Mouse (Mus musculus): ENCODE results near the gene Itga6. TPM values are rescaled to one million over a fixed set of nuclear protein-coding genes. Genes with fewer than 3 reads are reported as not detected.

Gene Itga6
- polyA plus RNA-seq, 1 experiment from 2014 or later: 95.8 TPM

GRCm38 (mm10) chr2:71728341-71728740, 17.1 kb upstream of the Itga6 start:
- H3K4me3 ChIP-seq (ENCODE audit: low read length): no peak overlapping the region
- H3K9me3 ChIP-seq (ENCODE audit: control insufficient read depth, low read length): no peaks in the 10 kb centered on the region
- WGBS: 76% methylated on average over 7 of the region's 7 CpGs
- no peak overlapping the region for H3K9ac ChIP-seq (ENCODE audit: low read depth, low read length)
- no peaks in the 10 kb centered on the region for H3K27me3 ChIP-seq (ENCODE audit: control insufficient read depth, insufficient read depth, low read length)
- no peak overlapping the region for H3K27ac ChIP-seq (ENCODE audit: low read depth, low read length)
- no peak overlapping the region for H3K4me2 ChIP-seq (replicated peaks; ENCODE audit: low read depth, low read length)
- H3K36me3 ChIP-seq (ENCODE audit: control insufficient read depth, insufficient read depth, low read length): no peaks in the 10 kb centered on the region
- H3K4me1 ChIP-seq (ENCODE audit: control insufficient read depth, insufficient read depth, low read length): peaks cover 14% of the 10 kb centered on the region; the same call in 1 of the 2 replicates
- ATAC-seq (ENCODE audit: low FRiP score, low TSS enrichment): no peak

GRCm38 (mm10) chr2:71728796-71729195, 16.6 kb upstream of the Itga6 start:
- no peaks in the 10 kb centered on the region for H3K27me3 ChIP-seq (ENCODE audit: control insufficient read depth, insufficient read depth, low read length)
- no peak overlapping the region for H3K27ac ChIP-seq (ENCODE audit: low read depth, low read length)
- no peaks in the 10 kb centered on the region for H3K36me3 ChIP-seq (ENCODE audit: control insufficient read depth, insufficient read depth, low read length)
- peaks cover 14% of the 10 kb centered on the region; the same call in 1 of the 2 replicates for H3K4me1 ChIP-seq (ENCODE audit: control insufficient read depth, insufficient read depth, low read length)
- no peaks in the 10 kb centered on the region for H3K9me3 ChIP-seq (ENCODE audit: control insufficient read depth, low read length)
- H3K9ac ChIP-seq (ENCODE audit: low read depth, low read length): no peak overlapping the region
- ATAC-seq (ENCODE audit: low FRiP score, low TSS enrichment): no peak
- no peak overlapping the region for H3K4me2 ChIP-seq (replicated peaks; ENCODE audit: low read depth, low read length)
- WGBS: 66% methylated on average over 5 of the region's 5 CpGs
- no peak overlapping the region for H3K4me3 ChIP-seq (ENCODE audit: low read length)

- H3K36me3 ChIP-seq (ENCODE audit: control insufficient read depth, insufficient read depth, low read length): no peaks in the 10 kb centered on the region
- H3K4me1 ChIP-seq (ENCODE audit: control insufficient read depth, insufficient read depth, low read length): peaks cover 23% of the 10 kb centered on the region; the same call in 1 of the 2 replicates
- H3K4me2 ChIP-seq (replicated peaks; ENCODE audit: low read depth, low read length): no peak overlapping the region
- no peaks in the 10 kb centered on the region for H3K27me3 ChIP-seq (ENCODE audit: control insufficient read depth, insufficient read depth, low read length)
- no peaks in the 10 kb centered on the region for H3K9me3 ChIP-seq (ENCODE audit: control insufficient read depth, low read length)
- H3K27ac ChIP-seq (ENCODE audit: low read depth, low read length): no peak overlapping the region
- 39% methylated on average over 20 of the region's 20 CpGs for WGBS
- no peak overlapping the region for H3K4me3 ChIP-seq (ENCODE audit: low read length)
- ATAC-seq (ENCODE audit: low FRiP score, low TSS enrichment): 0 out of 2 replicates have a peak, but pooled peaks have one; percentile 44
- no peak overlapping the region for H3K9ac ChIP-seq (ENCODE audit: low read depth, low read length)
Measured at GRCm38 (mm10) chr2:71730623-71731612, 14.5 kb upstream of the Itga6 start.

GRCm38 (mm10) chr2:71734792-71735392, 10.5 kb upstream of the Itga6 start:
- 28% methylated on average over 9 of the region's 9 CpGs for WGBS
- H3K4me1 ChIP-seq (ENCODE audit: control insufficient read depth, insufficient read depth, low read length): peaks cover 23% of the 10 kb centered on the region; the same call in 1 of the 2 replicates
- H3K36me3 ChIP-seq (ENCODE audit: control insufficient read depth, insufficient read depth, low read length): no peaks in the 10 kb centered on the region
- no peaks in the 10 kb centered on the region for H3K27me3 ChIP-seq (ENCODE audit: control insufficient read depth, insufficient read depth, low read length)
- H3K4me2 ChIP-seq (replicated peaks; ENCODE audit: low read depth, low read length): no peak overlapping the region
- H3K27ac ChIP-seq (ENCODE audit: low read depth, low read length): 0 out of 2 replicates have a peak overlapping the region, but pooled peaks have one; percentile 37
- no peak for ATAC-seq (ENCODE audit: low FRiP score, low TSS enrichment)
- no peak overlapping the region for H3K4me3 ChIP-seq (ENCODE audit: low read length)
- no peak overlapping the region for H3K9ac ChIP-seq (ENCODE audit: low read depth, low read length)
- H3K9me3 ChIP-seq (ENCODE audit: control insufficient read depth, low read length): no peaks in the 10 kb centered on the region

- no peaks in the 10 kb centered on the region for H3K27me3 ChIP-seq (ENCODE audit: control insufficient read depth, insufficient read depth, low read length)
- no peak overlapping the region for H3K9ac ChIP-seq (ENCODE audit: low read depth, low read length)
- H3K4me3 ChIP-seq (ENCODE audit: low read length): no peak overlapping the region
- 91% methylated on average over 17 of the region's 17 CpGs for WGBS
- H3K4me2 ChIP-seq (replicated peaks; ENCODE audit: low read depth, low read length): no peak overlapping the region
- no peaks in the 10 kb centered on the region for H3K36me3 ChIP-seq (ENCODE audit: control insufficient read depth, insufficient read depth, low read length)
- no peak overlapping the region for H3K27ac ChIP-seq (ENCODE audit: low read depth, low read length)
- peaks cover 18% of the 10 kb centered on the region; the same call in 1 of the 2 replicates for H3K4me1 ChIP-seq (ENCODE audit: control insufficient read depth, insufficient read depth, low read length)
- H3K9me3 ChIP-seq (ENCODE audit: control insufficient read depth, low read length): no peaks in the 10 kb centered on the region
- ATAC-seq (ENCODE audit: low FRiP score, low TSS enrichment): no peak
Measured at GRCm38 (mm10) chr2:71735541-71736159, 9.8 kb upstream of the Itga6 start.

- Histone ChIP-seq H3K4me3 (ENCODE audit: low read length) (no peak overlapping the region), H3K9me3 (ENCODE audit: control insufficient read depth, low read length) (no peaks in the 10 kb centered on the region), H3K4me1 (ENCODE audit: control insufficient read depth, insufficient read depth, low read length) (peaks cover 14% of the 10 kb centered on the region; the same call in 1 of the 2 replicates), H3K9ac (ENCODE audit: low read depth, low read length) (no peak overlapping the region), H3K27ac (ENCODE audit: low read depth, low read length) (no peak overlapping the region), H3K36me3 (ENCODE audit: control insufficient read depth, insufficient read depth, low read length) (no peaks in the 10 kb centered on the region), H3K27me3 (ENCODE audit: control insufficient read depth, insufficient read depth, low read length) (no peaks in the 10 kb centered on the region), H3K4me2 (replicated peaks; ENCODE audit: low read depth, low read length) (no peak overlapping the region)
- no peak for ATAC-seq (ENCODE audit: low FRiP score, low TSS enrichment)
- 98% methylated on average over 2 of the region's 2 CpGs for WGBS
Measured at GRCm38 (mm10) chr2:71736213-71736612, 9.2 kb upstream of the Itga6 start.

GRCm38 (mm10) chr2:71739173-71739860, 6.1 kb upstream of the Itga6 start:
- peak; percentile 89 for ATAC-seq (ENCODE audit: low FRiP score, low TSS enrichment)
- H3K27ac ChIP-seq (ENCODE audit: low read depth, low read length): peak overlapping the region; percentile 68

GRCm38 (mm10) chr2:71742557-71742956, 2.9 kb upstream of the Itga6 start:
- H3K4me1 ChIP-seq (ENCODE audit: control insufficient read depth, insufficient read depth, low read length): peaks cover 26% of the 10 kb centered on the region
- H3K9ac ChIP-seq (ENCODE audit: low read depth, low read length): no peak overlapping the region
- ATAC-seq (ENCODE audit: low FRiP score, low TSS enrichment): no peak
- no peaks in the 10 kb centered on the region for H3K27me3 ChIP-seq (ENCODE audit: control insufficient read depth, insufficient read depth, low read length)
- no peak overlapping the region for H3K4me3 ChIP-seq (ENCODE audit: low read length)
- H3K36me3 ChIP-seq (ENCODE audit: control insufficient read depth, insufficient read depth, low read length): no peaks in the 10 kb centered on the region
- WGBS: 70% methylated on average over 4 of the region's 4 CpGs
- H3K9me3 ChIP-seq (ENCODE audit: control insufficient read depth, low read length): no peaks in the 10 kb centered on the region
- H3K4me2 ChIP-seq (replicated peaks; ENCODE audit: low read depth, low read length): no peak overlapping the region
- H3K27ac ChIP-seq (ENCODE audit: low read depth, low read length): no peak overlapping the region

More at GRCm38 (mm10) chr2:71739173-71739860, 6.1 kb upstream of the Itga6 start:
- Histone ChIP-seq H3K4me1 (ENCODE audit: control insufficient read depth, insufficient read depth, low read length) (peaks cover 20% of the 10 kb centered on the region), H3K36me3 (ENCODE audit: control insufficient read depth, insufficient read depth, low read length) (no peaks in the 10 kb centered on the region), H3K9me3 (ENCODE audit: control insufficient read depth, low read length) (no peaks in the 10 kb centered on the region), H3K4me2 (replicated peaks; ENCODE audit: low read depth, low read length) (no peak overlapping the region), H3K9ac (ENCODE audit: low read depth, low read length) (no peak overlapping the region), H3K27me3 (ENCODE audit: control insufficient read depth, insufficient read depth, low read length) (no peaks in the 10 kb centered on the region), H3K4me3 (ENCODE audit: low read length) (no peak overlapping the region)
- 48% methylated on average over 9 of the region's 9 CpGs for WGBS

All from kidney, embryonic 14.5 days (tissue).